Mouse (Mus musculus) cortical plate, adult 2 months (tissue): ENCODE data around the gene Ifitm1.

Experiments used
- CTCF ChIP-seq: fragments of 200-500 bp; IDR thresholded peaks from 2 replicates; pipeline ENCODE4 v1.5.1; 2011; ENCODE audit warnings: mild to moderate bottlenecking, control low read depth, low read length; ENCODE audit not compliant: insufficient read depth; ENCODE audit errors: extremely low read depth
- POLR2A ChIP-seq: fragments of 200-500 bp; IDR thresholded peaks from 2 replicates; pipeline ENCODE4 v1.6.1; 2011; ENCODE audit warnings: mild to moderate bottlenecking, low read length, control low read depth; ENCODE audit not compliant: insufficient read depth; ENCODE audit errors: extremely low read depth

- no peak for TF ChIP-seq CTCF
- TF ChIP-seq POLR2A: no peak
These were observed 32.1 kb downstream of the Ifitm1 start for GRCm38 (mm10) chr7:140998853-140999700.
